Mouse (Mus musculus) heart, adult 11 months (tissue): ENCODE data around the gene Epn2.

Experiments
- DNase-seq: peaks from one replicate; pipeline ENCODE4 v3.0.0; 2022

Gene Epn2

GRCm38 (mm10) chr11:61487401-61487800, 92.1 kb downstream of the Epn2 start:
- DNase-seq: peak; percentile 95

GRCm38 (mm10) chr11:61486458-61487219, 92.8 kb downstream of the Epn2 start:
- peak; percentile 94 for DNase-seq

- DNase-seq: peak; percentile 87
These were observed 93.7 kb downstream of the Epn2 start for GRCm38 (mm10) chr11:61485541-61486457.

- DNase-seq: peak; percentile 96
These were observed 94.6 kb downstream of the Epn2 start, which contains the start of gene Mfap4 for GRCm38 (mm10) chr11:61484613-61485540. Mfap4 (plus strand) TSS chr11:61485431.

- DNase-seq: peak; percentile 88
These were observed 95.3 kb downstream of the Epn2 start for GRCm38 (mm10) chr11:61484256-61484612.

- DNase-seq: peak; percentile 80
These were observed 96.2 kb downstream of the Epn2 start for GRCm38 (mm10) chr11:61483226-61483845.

- peak; percentile 88 for DNase-seq
These were observed 98.0 kb downstream of the Epn2 start for GRCm38 (mm10) chr11:61481239-61482090.

GRCm38 (mm10) chr11:61478788-61479187, 100.7 kb downstream of the Epn2 start:
- DNase-seq: peak; percentile 66

- peak; percentile 75 for DNase-seq
These were observed 101.7 kb downstream of the Epn2 start for GRCm38 (mm10) chr11:61477566-61478508.

- peak; percentile 75 for DNase-seq
These were observed 102.6 kb downstream of the Epn2 start for GRCm38 (mm10) chr11:61476786-61477382.

GRCm38 (mm10) chr11:61473630-61474029, 105.9 kb downstream of the Epn2 start:
- DNase-seq: peak; percentile 80

GRCm38 (mm10) chr11:61470880-61471279, 108.6 kb downstream of the Epn2 start:
- DNase-seq: no peak

GRCm38 (mm10) chr11:61469317-61469917, 110.1 kb downstream of the Epn2 start:
- peak; percentile 78 for DNase-seq

GRCm38 (mm10) chr11:61468534-61468933, 111.0 kb downstream of the Epn2 start:
- peak; percentile 83 for DNase-seq
